In the genomic region with DNA sequence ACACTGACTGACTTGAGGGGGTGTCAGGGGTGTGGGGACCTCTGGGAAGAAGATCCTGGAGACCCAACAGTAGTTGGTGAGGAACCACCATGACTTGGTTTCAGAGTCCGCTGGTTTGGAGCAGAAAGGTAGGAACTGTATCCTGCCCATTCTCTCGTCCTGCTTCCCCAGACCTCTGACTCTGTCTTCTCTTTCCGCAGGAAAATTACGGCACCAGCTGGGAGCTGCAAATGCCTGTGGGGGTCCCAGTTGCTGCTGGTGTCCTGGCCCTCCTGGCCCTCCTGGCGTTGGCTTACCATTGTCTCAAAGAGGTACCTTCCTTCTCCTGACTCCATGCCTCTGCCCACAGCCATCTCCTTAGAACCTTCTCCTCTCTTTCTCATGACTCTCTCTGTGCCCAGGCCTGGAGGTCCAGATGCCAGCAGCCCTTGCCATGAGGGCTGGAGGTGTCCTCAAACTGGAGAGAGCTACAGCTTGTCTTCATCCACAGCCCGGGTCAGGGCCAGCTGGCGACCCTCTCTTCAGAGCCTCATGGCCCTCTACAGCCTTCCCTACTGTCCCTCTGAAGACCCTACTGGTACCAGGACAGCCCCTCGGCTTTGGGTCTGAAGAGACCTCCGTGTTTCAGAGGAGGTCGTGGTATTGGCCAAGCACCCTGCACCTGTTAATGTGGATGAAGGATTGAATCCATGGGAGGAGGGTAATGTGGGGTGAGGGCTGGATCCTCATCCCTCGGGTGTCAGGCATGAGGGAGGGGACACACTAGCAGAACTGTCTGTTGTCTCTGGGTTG, we compare ENCODE assay signal across 11 mouse cellular contexts. TPM values are rescaled to one million over a fixed set of nuclear protein-coding genes. Genes with fewer than 3 reads are reported as not detected.
DNase-seq lines count a peak whose midpoint lies in the region; ATAC-seq and TF ChIP-seq lines count a peak whose summit lies in the region.
"Had no signal": no experiment of that assay in that cellular context is flagged by ENCODE, and none has a peak within 500 bp of the region (broad histone marks: within the 10 kb centered on the region; RNA-seq: fewer than 3 reads in every experiment).

No protein-coding gene starts in this region.

- H3K9ac ChIP-seq in hindbrain, postnatal 0 days (replicated peaks; ENCODE audit: low read length) = no peak overlapping the region
- no peak overlapping the region for H3K9ac ChIP-seq in hindbrain, embryonic 16.5 days (ENCODE audit: low read depth, low read length)
- H3K9ac ChIP-seq in neural tube, embryonic 15.5 days (replicated peaks) = no peak overlapping the region
- 0 out of 2 replicates have a peak overlapping the region, but pooled peaks have one; percentile 7 for H3K9ac ChIP-seq in intestine, postnatal 0 days (ENCODE audit: low read depth, low read length)
- peak overlapping the region; percentile 8; the same call in 1 of the 2 replicates for H3K9ac ChIP-seq in stomach, embryonic 16.5 days (ENCODE audit: low read length)

- no peak for DNase-seq in hindbrain, postnatal 0 days (ENCODE audit: low spot score)
- no peak for DNase-seq in neural tube, embryonic 10.5 days (ENCODE audit: extremely low spot score, low spot score)
- no peak for DNase-seq in cerebellum, adult 18-20 months
- no peak for DNase-seq in embryo, embryonic 10.5 days (ENCODE audit: low spot score)

- no peak overlapping the region for H3K4me3 ChIP-seq in hindbrain, postnatal 0 days (ENCODE audit: low read length)
- no peak overlapping the region for H3K4me3 ChIP-seq in hindbrain, embryonic 16.5 days (ENCODE audit: low read length)
- no peak overlapping the region for H3K4me3 ChIP-seq in neural tube, embryonic 15.5 days (replicated peaks)
- H3K4me3 ChIP-seq in intestine, postnatal 0 days (ENCODE audit: low read depth, low read length) = peak overlapping the region; percentile 13
- peak overlapping the region; percentile 24 for H3K4me3 ChIP-seq in stomach, embryonic 16.5 days (replicated peaks; ENCODE audit: low read length)

- 85% methylated on average over 11 of the region's 11 CpGs for WGBS in hindbrain, postnatal 0 days
- WGBS in hindbrain, embryonic 16.5 days = 81% methylated on average over 11 of the region's 11 CpGs
- 80% methylated on average over 11 of the region's 11 CpGs for WGBS in neural tube, embryonic 15.5 days
- 85% methylated on average over 10 of the region's 11 CpGs for WGBS in intestine, postnatal 0 days
- 77% methylated on average over 11 of the region's 11 CpGs for WGBS in stomach, embryonic 16.5 days

- H3K4me1 ChIP-seq in hindbrain, postnatal 0 days (ENCODE audit: insufficient read depth, low read length) = peaks cover 12% of the 10 kb centered on the region; the same call in 1 of the 2 replicates
- H3K4me1 ChIP-seq in hindbrain, embryonic 16.5 days (ENCODE audit: control insufficient read depth, insufficient read depth, low read depth, low read length) = peaks cover 11% of the 10 kb centered on the region
- H3K4me1 ChIP-seq in neural tube, embryonic 15.5 days = peaks cover 18% of the 10 kb centered on the region
- H3K4me1 ChIP-seq in intestine, postnatal 0 days (replicated peaks; ENCODE audit: control insufficient read depth, insufficient read depth, low read length) = no peaks in the 10 kb centered on the region; the same call in 1 of the 2 replicates
- peaks cover 18% of the 10 kb centered on the region for H3K4me1 ChIP-seq in stomach, embryonic 16.5 days (ENCODE audit: control insufficient read depth, insufficient read depth, low read length)

- peaks cover 27% of the 10 kb centered on the region for H3K36me3 ChIP-seq in hindbrain, postnatal 0 days (ENCODE audit: insufficient read depth, low read length)
- peaks cover 30% of the 10 kb centered on the region for H3K36me3 ChIP-seq in hindbrain, embryonic 16.5 days (ENCODE audit: control insufficient read depth, insufficient read depth, low read length)
- peaks cover 33% of the 10 kb centered on the region for H3K36me3 ChIP-seq in neural tube, embryonic 15.5 days
- peaks cover 24% of the 10 kb centered on the region; the same call in 1 of the 2 replicates for H3K36me3 ChIP-seq in intestine, postnatal 0 days (ENCODE audit: control insufficient read depth, insufficient read depth)
- peaks cover 11% of the 10 kb centered on the region; the same call in 1 of the 2 replicates for H3K36me3 ChIP-seq in stomach, embryonic 16.5 days (ENCODE audit: control insufficient read depth, insufficient read depth, low read length)

- no peaks in the 10 kb centered on the region for H3K9me3 ChIP-seq in hindbrain, postnatal 0 days (ENCODE audit: low read length)
- no peaks in the 10 kb centered on the region for H3K9me3 ChIP-seq in hindbrain, embryonic 16.5 days (ENCODE audit: control insufficient read depth, low read length)
- no peaks in the 10 kb centered on the region for H3K9me3 ChIP-seq in neural tube, embryonic 15.5 days (replicated peaks)
- H3K9me3 ChIP-seq in intestine, postnatal 0 days (ENCODE audit: control insufficient read depth) = no peaks in the 10 kb centered on the region
- H3K9me3 ChIP-seq in stomach, embryonic 16.5 days (replicated peaks; ENCODE audit: control insufficient read depth, low read length) = no peaks in the 10 kb centered on the region

- peak overlapping the region; percentile 26; the same call in 1 of the 2 replicates for H3K4me2 ChIP-seq in hindbrain, postnatal 0 days (ENCODE audit: low read depth, low read length)
- no peak overlapping the region; the same call in 1 of the 2 replicates for H3K4me2 ChIP-seq in hindbrain, embryonic 16.5 days (ENCODE audit: low read length)
- peak overlapping the region; percentile 37 for H3K4me2 ChIP-seq in neural tube, embryonic 15.5 days
- H3K4me2 ChIP-seq in intestine, postnatal 0 days (replicated peaks; ENCODE audit: low read depth) = peak overlapping the region; percentile 53
- peak overlapping the region; percentile 47 for H3K4me2 ChIP-seq in stomach, embryonic 16.5 days (ENCODE audit: low read depth, low read length)

- TF ChIP-seq CTCF in hindbrain, postnatal 0 days (IDR thresholded peaks at IDR 0.05; ENCODE audit: low read depth) = no peak
- no peak for TF ChIP-seq CTCF in intestine, postnatal 0 days (IDR thresholded peaks at IDR 0.05; ENCODE audit: low read depth)

- peaks cover 14% of the 10 kb centered on the region; the same call in 1 of the 2 replicates for H3K27me3 ChIP-seq in hindbrain, postnatal 0 days (ENCODE audit: insufficient read depth, low read length)
- H3K27me3 ChIP-seq in hindbrain, embryonic 16.5 days (replicated peaks; ENCODE audit: control insufficient read depth, insufficient read depth, low read length) = peaks cover 13% of the 10 kb centered on the region
- peaks cover 29% of the 10 kb centered on the region for H3K27me3 ChIP-seq in neural tube, embryonic 15.5 days (replicated peaks)
- peaks cover 14% of the 10 kb centered on the region for H3K27me3 ChIP-seq in intestine, postnatal 0 days (replicated peaks; ENCODE audit: control insufficient read depth, insufficient read depth, low read length)
- H3K27me3 ChIP-seq in stomach, embryonic 16.5 days (ENCODE audit: control insufficient read depth, insufficient read depth, low read length) = peaks cover 27% of the 10 kb centered on the region

- ATAC-seq in hindbrain, postnatal 0 days = no peak
- ATAC-seq in hindbrain, embryonic 16.5 days = no peak
- no peak for ATAC-seq in neural tube, embryonic 15.5 days (ENCODE audit: low FRiP score)
- ATAC-seq in intestine, postnatal 0 days = peak; percentile 6; the same call in 1 of the 2 replicates
- no peak for ATAC-seq in stomach, embryonic 16.5 days (ENCODE audit: insufficient read depth, low FRiP score)

- H3K27ac ChIP-seq in hindbrain, postnatal 0 days = no peak overlapping the region
- H3K27ac ChIP-seq in hindbrain, embryonic 16.5 days (ENCODE audit: low read depth, low read length) = no peak overlapping the region
- no peak overlapping the region for H3K27ac ChIP-seq in neural tube, embryonic 15.5 days (replicated peaks)
- H3K27ac ChIP-seq in intestine, postnatal 0 days (ENCODE audit: low read depth, low read length) = peak overlapping the region; percentile 76
- H3K27ac ChIP-seq in stomach, embryonic 16.5 days (ENCODE audit: low read length) = no peak overlapping the region

RNA-seq across cellular contexts. Expression of gene Kremen2, which starts 4.0 kb away (rescaled TPM):
- 1.2 and 2.0 TPM in 2 replicates for total RNA-seq in hindbrain, postnatal 0 days (2014; rRNA removed)
- 1.1 and 1.4 TPM in 2 replicates for polyA plus RNA-seq in hindbrain, postnatal 0 days (2015; fragmentation: Nextera tagmentation; extraction: Ambion mirVana)
- 1.4 and 1.8 TPM in 2 replicates for polyA plus RNA-seq in hindbrain, embryonic 16.5 days (2015; fragmentation: Nextera tagmentation; extraction: Ambion mirVana)
- 1.3 and 6.9 TPM in 2 replicates for polyA plus RNA-seq in neural tube, embryonic 15.5 days (2015; fragmentation: Nextera tagmentation; extraction: Ambion mirVana)
- 2.7 and 2.8 TPM in 2 replicates for polyA plus RNA-seq in intestine, postnatal 0 days (2015; fragmentation: Nextera tagmentation; extraction: Ambion mirVana)
- 0.45 and 0.67 TPM in 2 replicates for polyA plus RNA-seq in stomach, embryonic 16.5 days (2015; fragmentation: Nextera tagmentation; extraction: Ambion mirVana)
- total RNA-seq: adrenal gland, adult 2 months had no signal

RNA-seq across cellular contexts. Expression of gene Paqr4, which starts 8.9 kb away (rescaled TPM):
- total RNA-seq in hindbrain, postnatal 0 days (2014; rRNA removed) = 102 and 120 TPM in 2 replicates
- 69.4 and 72.1 TPM in 2 replicates for polyA plus RNA-seq in hindbrain, postnatal 0 days (2015; fragmentation: Nextera tagmentation; extraction: Ambion mirVana)
- 81.4 and 84.1 TPM in 2 replicates for polyA plus RNA-seq in hindbrain, embryonic 16.5 days (2015; fragmentation: Nextera tagmentation; extraction: Ambion mirVana)
- 53.0 and 60.0 TPM in 2 replicates for polyA plus RNA-seq in neural tube, embryonic 15.5 days (2015; fragmentation: Nextera tagmentation; extraction: Ambion mirVana)
- 15.0 and 15.9 TPM in 2 replicates for polyA plus RNA-seq in intestine, postnatal 0 days (2015; fragmentation: Nextera tagmentation; extraction: Ambion mirVana)
- 25.4 and 28.4 TPM in 2 replicates for polyA plus RNA-seq in stomach, embryonic 16.5 days (2015; fragmentation: Nextera tagmentation; extraction: Ambion mirVana)

RNA-seq across cellular contexts. Expression of gene Flywch1, which starts 21.8 kb away (rescaled TPM):
- 230 and 258 TPM in 2 replicates for total RNA-seq in hindbrain, postnatal 0 days (2014; rRNA removed)
- 165 and 183 TPM in 2 replicates for polyA plus RNA-seq in hindbrain, postnatal 0 days (2015; fragmentation: Nextera tagmentation; extraction: Ambion mirVana)
- 202 and 203 TPM in 2 replicates for polyA plus RNA-seq in hindbrain, embryonic 16.5 days (2015; fragmentation: Nextera tagmentation; extraction: Ambion mirVana)
- polyA plus RNA-seq in neural tube, embryonic 15.5 days (2015; fragmentation: Nextera tagmentation; extraction: Ambion mirVana) = 199 and 224 TPM in 2 replicates
- 36.8 and 39.0 TPM in 2 replicates for polyA plus RNA-seq in intestine, postnatal 0 days (2015; fragmentation: Nextera tagmentation; extraction: Ambion mirVana)
- polyA plus RNA-seq in stomach, embryonic 16.5 days (2015; fragmentation: Nextera tagmentation; extraction: Ambion mirVana) = 43.3 and 47.0 TPM in 2 replicates

RNA-seq across cellular contexts. Expression of gene Pkmyt1, which starts 23.5 kb away (rescaled TPM):
- 27.1 and 27.8 TPM in 2 replicates for total RNA-seq in hindbrain, postnatal 0 days (2014; rRNA removed)
- polyA plus RNA-seq in hindbrain, postnatal 0 days (2015; fragmentation: Nextera tagmentation; extraction: Ambion mirVana) = 19.5 and 20.1 TPM in 2 replicates
- polyA plus RNA-seq in hindbrain, embryonic 16.5 days (2015; fragmentation: Nextera tagmentation; extraction: Ambion mirVana) = 20.8 and 21.1 TPM in 2 replicates
- 17.5 and 26.7 TPM in 2 replicates for polyA plus RNA-seq in neural tube, embryonic 15.5 days (2015; fragmentation: Nextera tagmentation; extraction: Ambion mirVana)
- polyA plus RNA-seq in intestine, postnatal 0 days (2015; fragmentation: Nextera tagmentation; extraction: Ambion mirVana) = 12.4 and 12.6 TPM in 2 replicates
- polyA plus RNA-seq in stomach, embryonic 16.5 days (2015; fragmentation: Nextera tagmentation; extraction: Ambion mirVana) = 40.9 and 43.3 TPM in 2 replicates

RNA-seq across cellular contexts. Expression of gene 1520401A03Rik, which starts 27.0 kb away (rescaled TPM):
- total RNA-seq in hindbrain, postnatal 0 days (2014; rRNA removed) = not detected in 2 replicates
- 0.19 and 0.26 TPM in 2 replicates for polyA plus RNA-seq in hindbrain, postnatal 0 days (2015; fragmentation: Nextera tagmentation; extraction: Ambion mirVana)
- polyA plus RNA-seq in hindbrain, embryonic 16.5 days (2015; fragmentation: Nextera tagmentation; extraction: Ambion mirVana) = 0.13 TPM in 1 of 2 replicates, not detected in the other
- polyA plus RNA-seq in neural tube, embryonic 15.5 days (2015; fragmentation: Nextera tagmentation; extraction: Ambion mirVana) = 0.23 and 0.27 TPM in 2 replicates
- 0.05 TPM in 1 of 2 replicates, not detected in the other for polyA plus RNA-seq in intestine, postnatal 0 days (2015; fragmentation: Nextera tagmentation; extraction: Ambion mirVana)
- polyA plus RNA-seq in stomach, embryonic 16.5 days (2015; fragmentation: Nextera tagmentation; extraction: Ambion mirVana) = 0.23 TPM in 1 of 2 replicates, not detected in the other
- polyA plus RNA-seq: inflammation-experienced regulatory T-cells, adult 6 months; spleen, adult 2 months had no signal

Comparison
In these comparisons a context has a peak if more than half of its experiments do, and no peak if none do; other contexts are left out.
1. H3K4me3 ChIP-seq: peak in intestine, postnatal 0 days (single experiment) and stomach, embryonic 16.5 days (single experiment); none in hindbrain, postnatal 0 days (single experiment), hindbrain, embryonic 16.5 days (single experiment) and neural tube, embryonic 15.5 days (single experiment).
2. H3K9ac ChIP-seq: peak in intestine, postnatal 0 days (single experiment) and stomach, embryonic 16.5 days (single experiment); none in hindbrain, postnatal 0 days (single experiment), hindbrain, embryonic 16.5 days (single experiment) and neural tube, embryonic 15.5 days (single experiment).